Mouse (Mus musculus): ENCODE results near the gene Six6.

DNA sequence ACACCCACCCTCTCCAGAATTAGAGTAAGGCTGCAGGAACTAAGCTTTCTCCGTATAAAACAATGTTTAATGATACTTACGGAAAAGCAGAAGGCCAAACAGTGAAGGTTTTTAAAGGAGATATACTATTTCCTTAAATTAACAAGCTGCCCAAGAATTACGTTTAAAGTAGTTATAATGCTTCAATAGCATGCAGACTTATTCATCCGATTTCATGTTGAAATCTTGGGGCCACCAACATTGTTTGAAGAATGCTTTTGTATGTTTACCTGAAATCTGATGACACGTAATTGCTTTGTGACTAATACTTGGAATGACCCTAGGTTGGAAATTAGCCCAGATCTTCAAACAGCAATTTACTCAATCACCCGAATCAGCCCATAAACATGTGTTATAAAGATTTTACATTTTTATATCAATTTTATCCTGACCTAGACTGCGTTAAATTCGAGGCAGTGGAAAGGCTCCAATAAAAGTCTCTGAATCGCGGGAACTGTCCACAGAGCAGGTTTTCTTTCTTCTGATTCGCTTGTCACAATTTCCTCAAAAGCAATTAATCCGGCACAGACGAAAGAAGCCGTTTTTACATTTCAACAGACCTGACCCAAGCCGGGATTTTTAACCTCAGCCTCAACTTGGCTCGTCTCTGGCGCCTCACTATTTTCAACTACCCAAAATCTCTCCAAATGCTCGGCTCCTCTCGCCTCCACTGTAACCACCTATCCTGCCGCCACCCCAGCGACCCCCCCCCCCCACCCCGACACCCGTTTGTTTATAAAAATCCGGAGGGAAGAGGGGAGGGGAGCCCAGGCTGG is 4.9 kb downstream of the Six6 start:
- no peak for TF ChIP-seq CTCF (IDR thresholded peaks at IDR 0.05; ENCODE audit: borderline replicate concordance, extremely low read depth, insufficient read depth, insufficient read length)
- TF ChIP-seq POLR2A (IDR thresholded peaks at IDR 0.05; ENCODE audit: borderline replicate concordance, extremely low read depth, insufficient read depth, insufficient read length, poor library complexity, severe bottlenecking) = no peak
